Mouse (Mus musculus) T-cell, adult 2 months (primary cell): ENCODE data around the gene Arhgef11.

ENCODE experiments used
- DNase-seq: peaks from one replicate; pipeline ENCODE4 v3.0.0; 2022; ENCODE audit warnings: low spot score

The Arhgef11 gene

GRCm38 (mm10) chr3:87763202-87763601 is 145.8 kb downstream of the Arhgef11 start:
- DNase-seq = no peak

GRCm38 (mm10) chr3:87763683-87764289 is 146.4 kb downstream of the Arhgef11 start:
- no peak for DNase-seq

GRCm38 (mm10) chr3:87764506-87764905 is 147.1 kb downstream of the Arhgef11 start:
- no peak for DNase-seq

GRCm38 (mm10) chr3:87765091-87765490 is 147.7 kb downstream of the Arhgef11 start:
- DNase-seq = peak; percentile 82

GRCm38 (mm10) chr3:87765631-87766283 is 148.4 kb downstream of the Arhgef11 start:
- DNase-seq = no peak

- DNase-seq = no peak
Measured at GRCm38 (mm10) chr3:87766284-87766667, 148.9 kb downstream of the Arhgef11 start.

- DNase-seq = no peak
Measured at GRCm38 (mm10) chr3:87767764-87768163, 150.4 kb downstream of the Arhgef11 start.

- no peak for DNase-seq
Measured at GRCm38 (mm10) chr3:87768431-87768830, 151.1 kb downstream of the Arhgef11 start.

GRCm38 (mm10) chr3:87768844-87769243 is 151.5 kb downstream of the Arhgef11 start:
- peak; percentile 82 for DNase-seq

GRCm38 (mm10) chr3:87769506-87769905 is 152.1 kb downstream of the Arhgef11 start:
- no peak for DNase-seq

- peak; percentile 66 for DNase-seq
Measured at GRCm38 (mm10) chr3:87770280-87770679, 152.9 kb downstream of the Arhgef11 start.

- DNase-seq = no peak
Measured at GRCm38 (mm10) chr3:87771088-87771487, 153.7 kb downstream of the Arhgef11 start.

GRCm38 (mm10) chr3:87778283-87778682 is 160.9 kb downstream of the Arhgef11 start:
- DNase-seq = no peak

- no peak for DNase-seq
Measured at GRCm38 (mm10) chr3:87779086-87779485, 161.7 kb downstream of the Arhgef11 start.

- DNase-seq = no peak
Measured at GRCm38 (mm10) chr3:87783282-87784023, 166.1 kb downstream of the Arhgef11 start.

GRCm38 (mm10) chr3:87785156-87785555 is 167.8 kb downstream of the Arhgef11 start:
- no peak for DNase-seq

- DNase-seq = no peak
Measured at GRCm38 (mm10) chr3:87785626-87786214, 168.4 kb downstream of the Arhgef11 start.
